Mouse (Mus musculus) cerebellum, postnatal 4 days (tissue): ENCODE measurements at regions not wholly inside any gene's neighbourhood (a gene's known extent, or its start where the extent isn't known, plus 50 kb on each side); places are given as distances from the start of the nearest gene placed in this dataset.
"Not testable (repeated sequence)": the region's sequence is repeated elsewhere in the genome, so short reads cannot be mapped to it uniquely, and the experiment has no call there.

Experiments
- DNase-seq, 2 experiments: peaks; one replicate each; pipeline ENCODE4 v3.0.0; 2022; ENCODE audit warnings: low spot score in 2 of 2, mixed read lengths in 1 of 2

DNA sequence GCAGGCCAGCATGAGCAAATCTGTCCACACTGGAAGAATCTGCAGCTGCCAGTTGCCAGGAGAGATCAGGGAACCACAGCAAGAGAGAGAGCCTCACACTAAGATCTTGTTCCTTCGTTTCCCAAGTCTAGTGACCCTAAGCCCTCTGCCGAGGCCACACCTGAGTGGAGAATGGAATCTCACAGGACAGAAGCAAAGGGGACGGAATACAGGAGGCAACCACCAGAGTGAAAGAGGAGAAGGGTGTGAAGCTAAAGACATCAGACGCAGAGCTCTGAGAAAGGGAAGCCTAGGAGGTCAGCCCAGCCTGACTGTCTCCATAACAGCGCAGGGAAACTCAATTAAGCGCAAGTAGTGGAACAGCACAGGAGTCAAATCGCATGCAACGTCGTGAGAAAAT, 75.0 kb downstream of the Suds3 start:
- DNase-seq = no peak

DNA sequence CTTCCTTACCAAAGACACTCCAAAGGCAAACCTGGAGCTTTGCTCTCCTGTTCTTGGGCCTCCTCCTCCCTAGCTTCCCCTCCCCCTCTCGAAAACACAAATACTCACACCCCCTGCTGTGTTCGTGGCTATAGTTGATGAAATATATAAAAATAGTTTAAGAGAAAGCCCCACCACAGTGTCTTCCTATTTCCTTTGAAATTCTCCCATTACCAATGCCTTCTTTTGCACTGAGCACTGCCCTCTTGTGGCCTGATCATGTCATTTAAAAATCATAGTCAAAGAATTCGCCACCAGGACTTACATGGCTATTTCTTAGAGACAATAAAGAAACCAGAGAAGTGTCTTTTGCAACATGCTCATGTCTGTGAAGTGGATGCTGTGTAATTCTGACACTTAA, 78.7 kb downstream of the Suds3 start:
- peak; percentile 41 to 58 for DNase-seq

DNA sequence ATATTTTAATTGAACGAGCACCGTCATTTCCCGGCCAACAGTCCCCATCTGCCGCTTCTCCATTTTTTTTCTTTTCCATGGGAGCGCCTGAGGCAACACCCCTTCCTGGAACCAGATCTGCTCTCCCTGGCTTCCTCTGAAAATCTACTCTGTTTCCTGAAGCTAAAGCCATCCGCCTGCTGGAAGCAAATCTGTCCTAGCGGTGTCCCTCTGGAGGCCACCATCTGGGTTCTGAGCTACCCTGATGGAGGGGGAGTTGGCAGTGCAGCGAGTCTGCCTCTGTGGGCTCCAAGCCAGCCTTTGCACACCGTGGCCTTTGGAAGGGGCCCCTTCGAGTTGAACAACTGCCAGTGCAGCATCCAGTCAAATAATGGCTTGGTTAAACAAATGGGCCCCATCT, 83.8 kb downstream of the Suds3 start:
- peak; percentile 43 to 85 for DNase-seq

DNA sequence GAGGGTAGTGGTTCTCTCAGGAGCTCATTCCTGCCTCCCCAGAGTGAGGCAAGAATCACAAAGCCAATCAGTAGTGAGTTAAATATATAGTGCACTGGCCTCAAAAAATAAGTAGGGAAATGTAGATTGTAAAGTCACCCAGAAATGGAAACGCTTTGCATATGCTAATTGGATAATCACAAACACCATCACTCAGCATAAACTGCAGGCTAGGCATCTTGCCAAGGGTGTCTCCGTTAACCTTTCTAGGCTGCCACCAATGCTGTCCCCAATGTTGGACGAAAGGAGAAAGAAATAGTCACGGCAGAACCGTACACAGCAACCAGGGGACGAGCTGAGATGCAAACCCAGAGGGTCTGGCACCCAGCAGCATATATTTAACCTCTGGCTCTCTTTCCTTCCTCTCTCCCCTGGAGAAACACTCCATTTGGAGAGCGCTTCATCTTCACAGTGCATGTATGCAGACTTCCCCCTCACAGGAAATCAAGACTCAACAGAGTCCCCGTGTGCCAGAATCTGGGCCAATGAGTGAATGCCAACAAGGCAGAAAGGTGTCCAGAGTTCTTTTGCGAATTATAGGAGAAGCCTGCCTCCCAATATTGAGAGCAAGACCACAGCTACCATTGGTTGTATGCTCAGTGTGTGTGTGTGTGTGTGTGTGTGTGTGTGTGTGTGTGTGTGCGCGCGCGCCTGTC, 90.1 kb downstream of the Suds3 start:
- DNase-seq = no peak

DNA sequence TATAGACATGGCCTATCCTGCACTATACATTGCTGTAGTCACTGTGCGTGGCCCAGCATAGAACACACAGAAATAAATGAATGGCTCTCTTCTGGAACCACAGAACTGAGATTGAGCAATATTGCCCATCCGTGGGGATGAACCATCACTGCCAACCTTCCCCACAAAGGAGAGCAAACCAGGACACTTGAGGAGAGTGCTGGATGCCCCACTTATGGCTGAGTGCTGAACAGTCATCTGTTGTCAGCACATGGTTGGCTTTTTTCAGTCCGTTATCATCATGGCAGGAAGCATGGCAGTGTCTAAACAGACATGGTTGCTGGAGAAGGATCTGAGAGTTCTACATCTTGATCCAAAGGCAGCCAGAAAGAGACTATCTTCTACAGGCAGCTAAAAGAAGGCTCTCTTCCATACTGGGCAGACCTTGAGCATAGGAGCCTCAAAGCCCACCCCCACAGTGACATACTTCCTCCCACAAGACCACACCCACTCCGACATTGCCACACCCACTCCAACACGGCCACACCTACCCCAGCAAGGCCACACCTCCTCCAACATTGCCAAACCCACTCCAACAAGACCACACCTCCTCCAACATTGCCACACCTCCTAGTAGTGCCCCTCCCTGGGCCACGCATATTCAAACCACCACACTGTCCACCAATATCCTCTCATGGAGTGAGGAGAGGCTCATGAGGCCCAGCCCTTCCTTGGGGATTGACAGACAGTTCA, 97.3 kb downstream of the Suds3 start:
- DNase-seq = no peak

DNA sequence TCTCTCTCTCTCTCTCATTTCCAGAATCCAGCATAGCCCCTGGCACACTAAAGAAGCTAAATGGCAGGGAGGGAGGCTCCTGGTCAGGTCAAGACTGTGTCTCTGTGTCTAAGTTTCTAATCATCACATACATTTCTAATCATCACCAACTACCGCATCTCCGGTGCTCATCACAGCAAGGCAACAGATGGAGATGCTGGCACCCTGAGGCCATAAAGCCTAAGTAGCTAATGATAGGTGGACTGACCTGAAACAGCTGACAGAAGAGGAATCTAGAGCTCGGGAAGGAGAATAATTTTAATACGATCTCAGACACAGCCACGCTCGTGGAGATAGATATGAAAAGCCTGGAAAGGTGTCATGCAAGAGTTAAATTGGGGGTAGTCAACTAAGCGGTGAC, 104.8 kb downstream of the Suds3 start:
- DNase-seq = no peak

DNA sequence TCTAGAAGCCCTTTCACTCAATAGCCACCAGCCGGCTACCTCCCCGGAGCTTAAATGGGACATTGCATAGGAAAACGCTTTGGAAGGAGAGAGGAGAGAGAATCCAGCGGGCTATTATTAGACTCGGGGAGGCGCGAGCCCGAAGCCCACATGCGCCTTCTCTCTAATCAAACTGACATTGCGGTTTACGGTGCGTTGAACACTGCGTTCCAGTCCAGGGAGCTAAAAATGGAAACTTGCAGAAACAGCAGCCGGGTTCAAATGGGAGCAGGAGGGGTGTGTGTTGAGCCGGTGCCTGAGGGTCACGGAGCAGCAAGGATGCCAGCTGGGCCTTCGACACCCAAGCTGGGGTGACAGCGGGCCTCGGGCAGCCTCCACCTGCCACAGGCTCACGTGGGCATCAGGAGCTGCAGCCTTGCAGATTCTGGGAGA, 115.1 kb downstream of the Suds3 start:
- peak in 1 of 2 experiments; percentile 62 for DNase-seq

DNA sequence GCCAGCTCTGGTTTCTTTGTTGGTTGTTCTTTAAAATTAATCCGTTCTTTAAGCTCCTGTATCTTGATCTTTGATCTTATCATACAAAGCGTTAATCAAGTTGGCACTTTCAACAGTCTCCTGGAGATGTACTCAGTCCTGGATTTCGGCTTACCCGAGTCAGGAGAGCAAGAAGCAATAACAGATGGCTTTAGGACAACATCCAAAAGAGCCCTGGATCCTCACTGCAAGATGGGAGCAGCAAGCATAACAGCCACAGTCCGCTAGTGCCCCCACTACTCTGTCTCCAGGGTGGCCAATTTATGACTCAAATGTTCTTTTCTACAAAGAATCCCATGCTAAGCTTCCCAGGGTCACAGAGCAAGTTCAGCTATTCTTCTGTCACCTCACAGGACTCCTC, 121.4 kb downstream of the Suds3 start:
- DNase-seq = no peak

DNA sequence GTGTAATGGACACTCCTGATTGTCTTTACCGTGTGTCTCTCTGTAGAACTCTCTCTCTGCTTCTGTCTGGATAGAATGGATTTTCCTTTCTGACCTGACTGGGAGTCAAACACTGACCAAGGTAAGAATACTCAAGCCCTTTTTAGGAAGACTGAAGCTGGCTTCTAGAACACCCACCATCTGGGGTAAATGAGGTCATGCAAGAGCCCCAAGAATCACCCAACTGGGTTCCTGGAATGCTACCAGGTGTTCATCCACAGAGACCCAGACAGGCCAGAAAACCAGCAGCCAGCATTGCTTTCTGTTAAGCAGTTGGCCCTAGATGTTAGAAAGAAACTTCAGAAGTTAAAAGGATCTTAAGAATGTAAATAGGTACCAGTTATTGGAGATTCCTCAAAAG, 122.2 kb downstream of the Suds3 start:
- DNase-seq = no peak

DNA sequence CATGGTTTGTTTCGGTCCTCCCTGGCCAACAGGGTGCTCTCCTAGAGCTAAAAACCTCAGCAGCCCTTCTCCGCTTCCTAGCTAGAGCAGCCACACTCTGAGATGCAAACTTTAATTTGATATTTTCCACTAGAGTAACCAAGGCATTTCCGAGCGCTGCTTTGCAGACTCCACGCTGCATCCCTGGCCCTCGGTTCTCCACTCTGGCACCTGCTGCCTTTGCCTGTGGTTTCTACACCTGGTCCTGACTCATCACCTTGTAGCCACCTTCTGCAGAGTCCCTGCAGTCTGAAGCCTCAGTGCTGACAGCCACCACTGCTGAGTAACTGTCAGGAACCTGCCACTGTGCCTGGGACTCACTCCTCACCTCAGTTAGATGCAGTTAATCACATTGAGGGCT, 124.5 kb downstream of the Suds3 start:
- peak in 1 of 2 experiments; percentile 11 for DNase-seq

DNA sequence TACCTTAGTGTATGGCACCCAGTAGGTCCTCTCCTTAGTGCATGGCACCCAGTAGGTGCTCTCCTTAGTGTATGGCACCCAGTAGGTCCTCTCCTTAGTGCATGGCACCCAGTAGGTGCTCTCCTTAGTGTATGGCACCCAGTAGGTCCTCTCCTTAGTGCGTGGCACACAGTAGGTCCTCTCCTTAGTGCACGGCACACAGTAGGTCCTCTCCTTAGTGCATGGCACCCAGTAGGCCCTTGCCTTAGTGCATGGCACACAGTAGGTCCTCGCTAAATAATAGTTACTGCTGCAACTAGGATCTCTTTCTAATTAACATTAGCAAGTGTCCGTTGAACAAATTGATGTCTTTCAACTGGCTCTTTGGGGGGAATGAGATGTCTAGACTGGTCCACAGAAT, 144.4 kb downstream of the Suds3 start:
- DNase-seq = not testable (repeated sequence)

DNA sequence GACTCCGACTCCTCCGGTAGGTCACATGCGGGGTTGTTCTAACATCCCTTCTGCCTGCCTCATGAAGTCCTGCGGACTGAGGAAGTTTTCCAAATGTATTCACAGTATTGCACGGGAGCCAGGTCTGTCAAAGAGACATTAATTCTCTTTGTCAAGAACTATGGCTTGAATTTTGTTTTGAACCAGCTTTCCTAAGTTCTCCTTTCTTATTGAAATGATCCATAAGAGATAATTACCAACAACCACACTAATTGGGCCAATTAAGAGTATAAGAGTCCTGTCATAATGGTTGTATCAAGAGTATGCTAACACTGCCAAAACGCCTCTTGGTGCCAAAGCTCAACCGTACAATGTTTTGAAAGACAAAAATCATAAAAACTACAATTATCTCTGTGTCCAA, 151.7 kb downstream of the Suds3 start:
- DNase-seq = no peak

DNA sequence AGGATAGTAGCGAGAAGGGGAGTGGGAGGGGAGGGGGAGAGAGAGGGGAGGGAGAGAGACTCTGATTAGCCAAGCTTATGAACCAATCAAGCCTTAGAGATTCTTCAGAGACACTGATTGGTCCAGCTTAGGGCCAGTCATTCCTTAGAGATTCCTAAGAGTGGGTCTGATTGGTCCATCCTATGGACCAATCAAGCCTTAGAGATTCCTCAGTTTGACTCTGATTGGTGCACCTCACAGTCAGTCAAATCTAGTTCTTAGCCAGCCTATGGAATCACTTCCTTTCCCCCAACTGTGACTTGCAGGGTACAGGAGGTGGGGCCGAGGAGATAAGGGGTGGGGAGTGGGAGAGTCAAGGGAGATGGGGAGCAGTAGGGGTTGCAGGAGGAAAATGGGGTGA, 152.8 kb downstream of the Suds3 start:
- no peak for DNase-seq

DNA sequence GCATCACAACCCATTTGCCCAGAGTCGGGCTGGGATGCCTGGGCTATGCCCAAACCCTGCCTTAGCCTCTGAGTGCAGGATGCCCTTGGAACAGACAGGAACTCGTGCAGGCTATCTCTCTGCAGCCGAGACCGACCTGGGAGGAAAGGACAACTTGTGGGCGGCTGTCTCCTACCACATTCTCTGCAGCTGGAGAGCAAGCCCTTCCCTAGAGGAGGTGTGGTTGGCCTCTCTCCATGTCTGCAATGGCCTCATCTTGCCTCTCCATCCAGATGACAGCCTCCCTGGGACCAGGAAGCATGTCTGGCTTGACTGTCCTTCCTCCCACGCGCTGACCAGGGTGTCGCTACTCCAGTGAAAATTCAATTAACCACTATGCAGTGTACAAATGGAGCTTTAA, 155.9 kb downstream of the Suds3 start:
- no peak for DNase-seq

DNA sequence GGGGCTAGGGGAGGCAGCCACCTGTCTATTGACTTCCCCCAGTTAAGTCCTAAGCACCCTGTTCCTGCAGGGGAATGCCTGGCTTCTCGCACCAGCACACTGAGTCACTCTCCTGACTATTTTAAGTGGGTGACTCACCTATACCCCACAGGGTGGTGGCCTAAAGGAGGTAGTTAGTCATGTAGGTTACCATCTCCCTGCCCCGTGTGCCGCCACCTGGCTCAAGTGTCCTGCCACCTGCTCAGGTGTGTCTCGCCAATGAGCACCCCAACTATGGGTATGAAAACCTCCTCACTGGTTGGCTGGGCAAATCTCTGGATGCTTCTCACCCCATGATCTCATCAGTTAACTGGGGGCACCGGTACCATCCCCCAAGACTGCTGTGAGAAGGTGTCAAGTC, 157.8 kb downstream of the Suds3 start:
- no peak for DNase-seq

DNA sequence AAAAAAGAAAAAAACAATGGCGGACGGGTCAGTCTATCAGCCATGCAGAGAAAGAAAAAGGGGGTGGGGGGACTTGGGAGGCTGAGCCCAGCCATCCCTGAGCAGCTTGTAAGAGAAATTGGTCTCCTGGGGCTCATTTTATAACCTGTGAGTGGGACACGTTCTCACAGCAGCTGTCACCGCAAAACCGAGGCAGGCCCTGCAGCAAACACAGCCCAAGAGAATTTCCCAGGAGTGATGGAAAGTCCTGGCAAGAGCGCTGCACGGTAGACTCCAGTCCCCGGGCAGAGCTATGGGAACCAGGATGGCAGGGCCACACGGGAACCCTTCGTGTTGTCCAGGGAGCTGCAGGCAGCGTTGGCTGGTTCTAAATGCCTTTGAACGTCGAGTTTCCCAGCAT, 159.3 kb downstream of the Suds3 start:
- no peak for DNase-seq

DNA sequence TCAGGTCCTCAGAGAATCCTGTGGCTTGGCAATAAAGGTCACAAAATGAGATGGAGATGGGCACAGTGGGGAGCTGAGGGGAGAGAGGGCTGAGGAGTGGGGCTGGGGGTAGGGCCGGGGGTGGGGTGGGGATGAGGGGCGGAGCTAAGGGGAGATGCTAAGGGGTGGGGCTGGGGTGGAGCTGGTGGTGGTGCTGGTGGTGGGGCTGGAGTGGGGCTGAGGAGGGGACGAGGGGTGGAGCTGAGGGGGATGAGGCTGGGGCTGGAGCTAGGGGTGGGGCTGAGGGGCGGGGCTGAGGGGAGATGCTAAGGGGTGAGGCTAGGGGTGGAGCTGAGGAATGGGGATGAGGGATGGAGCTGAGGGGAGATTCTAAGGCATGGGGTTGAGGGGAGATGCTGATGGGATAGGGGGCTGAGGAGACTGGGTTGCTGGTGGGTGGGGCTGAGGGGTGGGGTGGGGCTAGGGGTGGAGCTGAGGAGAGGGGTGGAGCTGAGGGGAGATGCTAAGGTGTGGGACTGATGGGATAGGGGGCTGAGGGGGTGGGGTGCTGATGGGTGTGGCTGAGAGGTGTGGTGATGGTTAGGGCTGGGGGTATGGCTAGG, 165.5 kb downstream of the Suds3 start:
- DNase-seq = no peak

DNA sequence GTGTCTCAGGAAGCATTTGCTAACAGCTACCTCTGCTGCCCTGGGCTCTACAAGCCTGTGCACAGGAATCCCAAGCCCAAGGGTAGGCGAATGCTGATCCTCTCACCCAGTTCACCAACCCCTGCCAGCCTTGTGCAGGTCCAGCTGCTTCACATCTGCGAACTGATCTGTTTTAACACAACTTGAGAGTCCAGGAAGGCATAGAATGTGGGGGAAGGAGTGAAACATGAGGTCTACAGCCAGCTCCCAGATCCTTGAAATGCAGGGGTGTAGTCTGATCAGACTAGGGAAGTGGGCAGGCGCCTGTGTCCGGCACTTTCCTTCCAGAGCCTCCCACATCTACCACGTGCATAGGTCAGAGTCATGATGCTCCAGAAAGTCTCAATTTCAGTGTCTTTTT, 181.3 kb downstream of the Suds3 start:
- DNase-seq = no peak

DNA sequence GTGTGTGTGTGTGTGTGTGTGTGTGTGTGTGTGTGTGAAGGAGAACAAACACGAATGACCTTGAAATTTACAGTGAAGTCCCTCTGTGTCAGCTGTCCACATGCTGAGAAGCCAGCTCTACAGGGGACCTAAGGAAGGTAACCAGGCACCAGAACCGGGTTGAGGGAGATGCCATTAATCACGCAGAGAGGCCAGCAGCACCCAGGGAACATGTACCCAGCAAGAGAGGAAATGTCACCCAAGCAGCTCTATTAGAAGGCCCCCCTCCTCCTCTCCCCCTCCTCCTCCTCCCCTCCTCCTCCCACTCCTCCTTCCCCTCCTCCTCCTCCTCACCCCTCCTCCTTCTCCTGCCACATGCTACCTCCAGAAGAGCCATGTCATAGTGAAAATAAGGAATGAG, 181.8 kb downstream of the Suds3 start:
- DNase-seq = no peak

DNA sequence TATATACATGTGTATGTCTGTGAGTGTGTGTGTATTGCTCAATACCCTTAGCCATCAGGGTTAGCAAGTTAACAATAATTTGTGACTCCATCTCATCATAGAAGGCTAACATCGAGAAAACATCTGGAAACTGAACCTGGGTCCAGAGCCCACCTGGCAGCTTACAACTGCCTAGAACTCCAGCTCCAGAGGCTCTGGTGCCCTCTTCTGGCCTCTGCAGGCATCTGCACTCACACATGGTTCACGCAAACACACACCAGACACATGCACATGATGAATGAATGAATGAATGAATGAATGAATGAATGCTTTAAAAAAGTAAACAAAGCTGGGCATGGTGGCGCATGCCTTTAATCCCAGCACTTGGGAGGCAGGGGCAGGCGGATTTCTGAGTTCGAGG, 182.8 kb downstream of the Suds3 start:
- no peak for DNase-seq

DNA sequence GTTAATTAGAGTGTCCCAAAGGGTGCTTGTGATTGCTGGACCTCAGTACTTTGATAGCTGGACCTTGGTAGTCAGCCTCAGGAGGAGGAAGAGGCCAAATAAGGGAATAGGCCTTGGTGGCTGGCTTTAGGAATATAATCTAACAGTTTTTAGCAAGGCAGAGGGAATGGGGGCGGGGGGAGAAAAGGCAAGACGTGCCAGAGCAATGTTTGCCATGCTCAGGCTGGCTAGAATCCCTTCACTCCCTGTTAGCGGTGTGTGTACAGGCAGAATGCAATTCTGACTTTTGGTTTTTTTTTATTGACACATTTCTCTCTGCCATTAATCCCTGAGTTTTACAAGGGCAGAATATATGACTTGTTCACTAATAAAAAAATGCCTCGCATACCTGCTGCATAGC, 192.2 kb downstream of the Suds3 start:
- no peak for DNase-seq

DNA sequence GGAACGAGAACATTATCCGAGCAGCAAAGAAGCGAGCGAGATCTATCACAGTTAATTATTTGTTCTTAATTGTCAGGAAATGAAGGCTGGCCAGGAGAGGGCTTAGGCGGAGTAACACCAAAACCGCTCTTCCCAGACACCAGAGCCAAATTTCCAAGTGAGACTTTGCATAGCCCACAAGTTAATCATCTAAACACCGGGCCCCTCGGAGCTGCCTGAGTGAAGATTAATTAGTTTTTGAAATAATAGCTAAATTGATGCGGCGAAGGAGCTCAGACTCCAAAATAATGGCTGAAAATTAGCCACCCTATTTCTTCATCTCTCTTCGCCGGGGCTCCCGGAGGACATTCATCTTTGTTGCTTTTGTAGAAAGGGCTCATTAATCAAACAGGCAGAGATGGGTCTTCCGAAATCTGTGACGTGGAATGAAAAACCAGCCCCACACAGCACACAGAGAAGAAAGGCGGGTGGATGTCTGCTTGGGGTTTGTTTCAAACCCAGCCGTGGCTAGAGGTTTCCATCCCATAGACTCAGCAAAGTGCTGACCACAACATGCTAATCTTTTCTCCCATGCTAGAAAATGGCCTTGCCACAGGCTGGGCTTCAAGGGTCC, 193.7 kb downstream of the Suds3 start:
- DNase-seq = no peak

DNA sequence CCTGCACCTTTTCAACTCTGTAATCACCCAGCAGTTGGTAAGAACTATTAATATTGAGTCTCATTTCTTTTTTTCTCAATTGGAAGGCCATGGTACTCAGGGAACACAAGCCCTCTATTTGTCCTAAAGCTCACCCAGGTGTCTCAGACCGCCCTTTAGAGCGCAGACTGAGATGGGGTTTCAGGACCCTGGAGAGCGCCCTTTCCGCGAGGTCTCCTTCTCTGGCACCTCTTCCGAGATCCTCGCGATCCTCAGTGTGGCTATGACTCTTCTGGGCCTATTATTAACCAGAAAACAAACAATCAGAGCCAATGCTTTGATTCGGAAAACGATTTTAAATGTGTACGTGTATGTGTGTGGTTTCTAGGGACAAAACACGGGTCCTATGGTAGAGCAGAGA, 201.0 kb downstream of the Suds3 start:
- no peak for DNase-seq
